Mouse (Mus musculus) spleen, postnatal 0 days (tissue): Measurements from ENCODE around the gene Kdm4c. TPM values are rescaled to one million over a fixed set of nuclear protein-coding genes. Genes with fewer than 3 reads are reported as not detected.

Source experiments
- polyA plus RNA-seq: library from polyadenylated mRNA; unstranded; fragments of >200 nt; fragmentation: Nextera tagmentation; extraction: Ambion mirVana; gene quantifications from 2 replicates; pipeline ENCODE4 v1.2.1, GENCODE M21; 2015

Kdm4c gene
- polyA plus RNA-seq, result 6.0 and 6.1 TPM in 2 replicates

DNA sequence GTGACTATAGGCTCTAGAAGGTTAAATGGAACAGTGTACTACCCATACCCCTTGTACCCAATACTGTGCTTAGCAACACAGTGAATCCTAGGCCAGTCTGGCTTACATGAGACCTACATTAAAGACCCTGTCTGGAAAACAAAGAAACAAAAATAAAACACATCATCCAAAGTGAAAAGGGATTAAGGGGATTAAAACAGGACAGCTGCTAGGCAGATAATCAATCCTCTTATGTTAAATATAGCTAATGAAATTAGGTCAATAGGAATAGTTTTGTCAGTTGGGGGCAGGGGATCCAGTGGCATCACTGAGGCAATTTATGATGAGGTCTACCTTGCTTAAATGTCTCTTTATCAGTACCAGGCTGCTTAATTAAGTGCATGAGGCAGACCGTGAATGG lies at the start of gene Kdm4c:
Gene Kdm4c (plus strand): TSS at position 322 of the 400 bp plus-strand sequence.

Other genes starting within 250 kb of the Kdm4c start
- 0.28 and 0.44 TPM in 2 replicates for gene Frmd3, start 229.1 kb upstream of the Kdm4c start, polyA plus RNA-seq